Mouse (Mus musculus) heart, adult 9 months (tissue): Measurements from ENCODE around the gene Arhgap23.

Source experiments
- DNase-seq, 2 experiments: peaks; one replicate each; pipeline ENCODE4 v3.0.0; 2022; ENCODE audit warnings: low spot score in 2 of 2

Gene Arhgap23

DNA sequence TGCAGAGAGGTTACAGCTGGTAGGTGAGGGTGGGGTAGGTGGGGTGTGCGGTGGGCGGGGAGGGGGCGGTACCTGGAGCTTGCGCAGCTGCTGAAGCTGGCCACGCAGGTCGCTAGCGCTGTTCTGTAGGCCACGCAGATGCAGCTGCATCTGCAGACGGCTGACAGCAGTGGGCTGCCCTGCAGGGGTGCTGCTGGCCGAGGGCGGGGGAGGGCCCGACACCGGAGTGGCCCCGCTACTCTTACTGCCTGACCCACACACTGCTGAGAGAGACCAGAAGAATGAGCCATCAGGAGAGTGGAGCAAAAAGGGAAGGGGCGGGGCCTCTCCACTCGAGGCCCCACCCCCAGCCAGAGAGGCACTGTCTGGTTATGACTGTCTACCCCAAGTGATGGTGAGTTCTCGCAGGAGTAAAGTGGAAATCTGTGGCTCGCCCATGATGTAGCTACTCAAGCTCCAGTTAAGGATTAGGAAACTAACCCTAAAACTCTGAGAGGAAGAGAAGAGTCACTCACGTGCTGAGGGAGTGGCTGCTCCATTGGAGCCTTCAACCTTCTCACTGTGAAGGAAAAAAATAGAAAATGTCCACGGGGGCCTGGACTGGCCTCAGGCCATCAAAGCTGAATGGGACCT lies 117.7 kb downstream of the Arhgap23 start:
- no peak for DNase-seq

DNA sequence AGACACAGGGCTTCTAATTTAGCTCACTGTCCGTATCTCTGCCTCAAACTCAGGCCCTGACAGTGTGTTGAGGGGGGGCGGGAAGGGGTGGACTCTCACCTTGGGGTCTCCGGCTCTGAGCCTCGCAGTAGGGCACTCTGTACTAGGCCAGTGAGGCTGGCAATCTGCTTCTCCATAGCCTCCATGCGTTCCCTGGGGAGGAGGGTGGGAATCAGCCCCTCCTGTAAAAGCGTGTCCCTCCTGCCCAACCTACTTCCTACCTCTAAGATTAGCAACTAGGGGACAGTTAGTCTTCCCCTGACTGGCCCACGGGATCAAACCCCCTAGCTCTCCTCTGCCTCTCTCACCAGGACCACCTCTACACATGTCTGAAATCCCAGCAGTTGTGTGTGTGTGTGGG lies 118.3 kb downstream of the Arhgap23 start:
- no peak for DNase-seq

DNA sequence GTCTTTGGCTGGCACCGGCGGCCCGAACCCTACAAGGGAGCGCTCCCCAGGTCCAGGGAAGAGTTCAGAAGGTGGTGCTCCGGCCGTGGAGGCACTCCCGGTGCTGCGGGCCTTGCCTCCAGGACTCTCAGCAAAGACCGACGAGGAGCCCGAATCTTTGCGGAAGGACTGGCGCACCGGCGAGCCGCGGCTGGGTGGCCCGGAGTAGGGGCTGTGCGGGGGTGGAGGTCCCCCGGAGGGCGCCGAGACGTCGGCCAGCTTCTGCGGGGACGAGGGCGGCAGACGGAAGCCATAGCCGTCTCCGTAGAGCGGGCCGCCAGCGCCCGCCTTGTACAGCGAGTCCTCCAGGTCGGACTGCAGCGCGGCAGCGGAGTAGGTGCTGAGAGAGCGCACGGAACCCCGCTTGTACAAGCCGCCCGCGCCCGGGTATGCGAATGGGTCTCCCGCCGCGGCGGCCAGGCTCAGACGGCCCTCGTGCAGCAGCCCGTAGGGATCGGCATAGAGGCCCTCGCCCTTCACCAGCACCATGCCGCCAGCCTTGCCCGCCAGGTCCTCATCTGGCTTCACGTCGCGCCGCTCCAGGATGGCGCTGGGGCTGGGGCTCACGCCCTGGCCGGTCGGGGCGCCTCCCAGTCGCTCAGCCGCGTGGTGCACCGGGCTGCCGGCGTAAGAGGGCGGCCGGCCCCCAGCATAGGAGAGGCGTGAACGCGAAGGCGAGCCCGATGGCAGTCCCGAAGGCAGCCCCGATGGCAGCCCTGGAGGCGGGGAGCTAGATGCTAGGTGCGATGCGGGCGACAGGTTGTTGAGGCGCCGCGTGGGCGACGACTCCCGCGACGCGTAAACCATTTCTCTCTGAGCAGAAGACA lies 119.3 kb downstream of the Arhgap23 start:
- no peak for DNase-seq

DNA sequence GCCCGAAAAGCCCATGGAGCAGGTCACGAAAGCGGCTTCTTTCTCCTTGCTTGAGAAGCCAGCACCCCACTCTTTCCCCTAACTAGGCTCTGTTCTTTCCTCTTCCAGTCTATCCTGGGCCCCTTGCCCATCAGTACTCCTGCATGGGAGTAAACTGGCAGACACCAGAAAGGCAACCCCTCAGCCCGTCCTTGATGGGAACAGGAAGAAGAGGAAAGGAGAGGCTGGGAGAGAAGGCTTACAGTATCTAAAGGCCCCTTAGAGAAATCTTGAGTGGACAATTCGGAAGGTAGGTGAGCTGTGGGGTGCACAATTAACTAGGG lies 119.9 kb downstream of the Arhgap23 start:
- DNase-seq: no peak

DNA sequence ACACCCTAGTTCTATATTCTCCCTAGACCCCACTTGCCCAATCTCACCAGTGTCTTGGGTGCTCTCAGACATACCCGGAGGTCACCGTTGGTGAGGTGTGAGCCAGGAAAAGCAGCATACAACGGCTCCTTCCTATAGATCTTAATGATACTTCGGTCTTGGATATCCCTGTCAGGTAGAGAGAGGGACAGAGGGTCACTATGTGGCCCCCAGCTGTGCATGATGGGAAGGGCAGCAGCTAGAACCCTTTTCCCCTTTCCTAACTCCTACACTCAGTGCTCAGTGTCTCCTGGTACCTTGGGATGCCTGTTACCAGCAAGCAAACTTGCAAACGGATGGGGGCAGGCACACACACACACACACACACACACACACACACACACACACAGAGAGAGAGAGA lies 120.3 kb downstream of the Arhgap23 start:
- no peak for DNase-seq

DNA sequence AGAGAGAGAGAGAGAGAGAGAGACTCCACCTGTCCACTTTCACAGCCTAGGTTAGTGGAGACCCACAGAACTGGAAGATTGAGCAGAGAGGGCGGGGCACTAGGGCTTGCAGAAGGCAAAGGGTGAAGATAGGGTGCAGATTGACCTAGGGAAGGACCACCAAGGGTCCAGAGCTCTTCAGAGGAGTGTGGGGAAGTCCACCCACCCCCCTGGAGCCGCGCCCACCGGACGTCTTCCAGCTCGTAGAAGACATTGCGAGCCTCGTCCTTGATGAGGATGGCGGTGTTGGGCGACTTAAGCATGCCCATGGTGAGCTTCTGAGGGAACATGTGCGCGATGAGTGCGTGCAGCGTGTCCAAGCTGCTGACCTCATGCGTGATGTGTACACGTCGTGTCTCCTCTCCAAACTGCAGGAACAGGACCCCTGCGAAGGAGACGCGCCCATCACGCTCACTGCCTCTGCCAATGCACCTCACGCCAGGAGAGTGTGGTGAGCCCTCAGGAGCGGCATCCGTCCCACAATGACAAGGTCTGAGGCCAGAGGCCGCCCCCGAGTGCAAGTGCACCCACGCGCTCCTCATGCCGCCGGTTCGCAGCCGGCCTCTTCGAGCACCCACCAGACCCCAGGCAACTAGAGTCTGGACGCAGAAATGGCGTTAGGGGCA lies 120.9 kb downstream of the Arhgap23 start:
- no peak for DNase-seq

DNA sequence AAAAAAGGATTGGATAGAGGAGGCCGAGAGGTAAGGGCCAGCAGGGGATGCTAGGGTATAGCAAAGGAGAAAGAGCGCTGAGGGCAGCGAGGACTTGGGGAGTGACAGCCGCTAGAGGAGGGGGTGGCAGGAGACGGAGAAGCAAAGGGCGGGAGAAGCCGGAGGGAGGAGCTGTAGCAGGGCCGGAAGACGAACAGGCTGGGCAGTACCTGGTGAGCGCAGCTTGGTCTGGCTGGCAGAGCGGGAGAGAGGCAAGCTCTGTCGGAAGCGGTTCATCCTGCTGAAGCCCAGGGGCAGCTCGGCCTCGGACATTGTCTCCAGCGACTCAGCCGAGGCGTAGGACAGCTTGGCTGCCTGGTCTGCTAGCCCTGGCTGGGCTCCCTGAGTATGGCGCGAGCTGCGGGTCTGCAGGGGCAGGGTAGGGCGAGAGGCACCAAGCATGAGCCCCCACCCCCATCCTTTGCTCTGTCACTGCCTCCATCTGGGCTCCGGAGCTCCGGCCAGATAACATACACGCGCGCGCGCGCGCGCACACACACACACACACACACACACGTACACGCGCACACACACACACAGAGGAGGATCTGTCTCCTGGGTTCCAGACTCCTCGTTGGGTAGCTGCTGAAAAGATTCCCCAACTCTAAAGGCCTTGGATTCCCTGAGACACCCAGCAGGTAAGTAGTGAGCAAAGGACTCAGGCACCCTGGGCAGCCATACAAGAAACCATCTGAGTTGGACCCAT lies 121.7 kb downstream of the Arhgap23 start:
- DNase-seq: no peak

DNA sequence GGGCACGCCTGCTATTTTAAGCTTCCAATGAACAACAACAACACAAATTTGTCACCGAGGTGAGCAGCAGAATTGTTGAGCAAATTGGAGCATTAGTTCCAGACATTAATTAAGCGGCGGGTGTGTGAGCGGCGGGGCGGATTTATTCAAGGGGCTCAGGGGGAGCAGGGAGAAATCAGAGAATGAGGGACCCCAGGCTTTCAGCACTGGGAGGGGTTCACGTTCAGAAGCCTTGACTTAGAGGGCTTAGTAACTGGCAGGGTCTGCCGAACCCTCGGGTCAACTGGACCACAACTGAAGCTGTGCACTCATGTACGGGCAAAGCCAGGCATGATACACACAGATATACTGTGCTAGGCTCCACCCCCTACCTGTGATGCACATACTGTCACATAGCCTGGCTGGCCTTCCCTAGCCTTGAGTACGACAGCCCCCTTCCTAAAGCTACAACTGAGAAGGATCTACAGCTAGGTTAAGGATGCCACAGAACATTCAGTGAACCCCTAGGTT lies 122.3 kb downstream of the Arhgap23 start:
- no peak for DNase-seq

DNA sequence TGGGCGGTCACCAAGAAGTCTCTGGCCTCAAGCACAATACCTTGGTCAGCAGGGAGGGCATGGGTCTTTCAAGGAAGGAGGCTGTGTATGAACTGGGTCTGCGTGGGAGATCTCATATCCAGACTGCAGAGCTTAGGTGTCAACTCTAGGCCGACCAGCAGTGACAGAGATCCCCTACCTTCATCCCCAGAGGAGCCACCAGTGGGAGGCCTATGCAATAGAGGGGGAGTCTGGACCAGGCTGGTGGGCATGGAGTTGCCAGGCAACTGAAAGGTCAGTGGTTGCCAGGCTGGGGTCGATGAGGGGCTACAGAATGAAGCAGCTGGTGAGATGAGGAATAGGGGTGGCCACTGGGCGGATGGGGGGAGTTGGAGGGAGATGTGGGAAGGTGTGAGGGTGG lies 124.3 kb downstream of the Arhgap23 start:
- no peak for DNase-seq

DNA sequence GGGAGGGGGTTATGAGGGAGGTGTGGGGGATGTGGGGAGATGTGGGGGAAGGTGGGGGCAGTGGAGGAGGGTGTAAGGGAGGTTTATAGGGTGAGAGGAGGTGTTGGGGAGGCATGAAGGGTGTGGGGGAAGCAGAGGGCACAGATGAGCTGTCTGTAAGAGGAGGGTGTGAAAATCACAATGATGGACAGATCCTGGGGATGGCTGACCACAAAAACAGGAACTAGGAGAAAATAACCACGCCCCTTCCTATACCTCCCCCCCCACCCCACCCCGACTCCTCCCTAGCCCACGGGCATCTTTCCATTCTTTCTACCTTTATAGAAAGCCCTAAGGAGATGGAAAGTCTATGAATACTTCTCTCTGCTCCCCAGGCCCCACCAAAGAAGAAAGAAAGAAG lies 124.8 kb downstream of the Arhgap23 start:
- DNase-seq: no peak

DNA sequence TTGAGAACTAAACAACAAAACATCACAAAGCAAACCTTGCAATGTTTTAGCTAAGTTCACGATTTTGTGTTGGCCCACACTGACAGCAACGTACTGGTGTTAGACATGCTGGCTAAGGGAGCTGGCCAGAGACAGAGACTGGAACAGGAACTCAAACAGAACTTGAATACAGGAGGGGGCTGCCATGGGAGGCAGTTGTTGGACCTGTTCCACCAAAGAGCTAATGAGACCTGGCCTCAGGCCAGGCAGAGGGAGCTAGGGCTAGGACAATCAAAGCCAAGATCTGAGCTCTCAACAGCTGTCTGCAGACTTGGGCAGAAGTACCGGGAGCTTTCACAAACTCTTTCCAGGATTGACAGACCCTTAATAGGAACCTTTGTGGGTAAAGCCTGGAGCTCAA lies 125.3 kb downstream of the Arhgap23 start:
- no peak for DNase-seq

DNA sequence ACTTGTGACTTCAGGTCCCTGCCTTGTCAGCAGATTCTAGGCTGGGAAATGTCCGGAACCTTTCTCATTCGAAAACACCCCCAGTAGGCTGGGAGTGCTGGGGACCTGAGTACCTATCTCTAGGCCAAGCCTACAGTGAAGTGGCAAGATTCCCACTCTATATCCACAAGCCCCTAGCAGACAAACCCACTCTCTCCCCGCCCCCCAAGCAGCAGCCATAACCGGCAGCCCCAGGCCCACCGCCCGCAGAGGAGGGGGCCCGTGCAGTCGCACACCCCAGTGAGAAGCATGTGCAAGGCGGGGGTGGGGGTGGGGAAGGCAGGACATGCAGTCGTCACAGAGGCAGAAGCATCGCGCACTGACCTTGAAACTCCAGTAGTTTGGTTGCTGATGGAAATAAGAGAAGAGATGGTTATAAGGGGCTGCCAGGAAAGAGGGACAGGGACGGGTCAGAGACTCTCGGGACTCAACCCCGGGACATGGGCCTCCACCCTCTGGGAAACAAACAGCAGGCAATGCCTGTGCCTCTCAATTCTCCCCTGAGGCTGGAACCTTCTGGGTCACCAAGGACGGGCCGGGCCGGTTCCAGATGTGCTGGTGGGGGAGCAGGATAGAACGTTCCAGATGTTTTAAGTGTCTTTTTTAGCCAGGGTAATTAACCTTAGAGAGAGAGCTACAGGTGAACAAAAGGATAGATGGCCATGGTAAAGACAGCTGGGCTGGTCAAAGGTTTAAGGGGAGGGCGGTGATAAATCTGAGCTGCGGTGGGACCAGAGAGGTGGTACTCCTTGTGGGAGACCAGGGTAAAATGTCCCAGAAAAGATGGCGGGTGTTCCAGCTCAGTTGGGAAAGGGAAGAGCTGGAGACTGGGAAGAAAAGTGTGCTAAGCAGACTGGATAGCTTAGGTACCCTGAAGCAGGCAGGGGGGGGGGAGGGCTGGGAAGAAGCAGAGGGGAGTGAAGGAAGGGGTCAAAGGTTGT lies 127.1 kb downstream of the Arhgap23 start:
- no peak for DNase-seq

DNA sequence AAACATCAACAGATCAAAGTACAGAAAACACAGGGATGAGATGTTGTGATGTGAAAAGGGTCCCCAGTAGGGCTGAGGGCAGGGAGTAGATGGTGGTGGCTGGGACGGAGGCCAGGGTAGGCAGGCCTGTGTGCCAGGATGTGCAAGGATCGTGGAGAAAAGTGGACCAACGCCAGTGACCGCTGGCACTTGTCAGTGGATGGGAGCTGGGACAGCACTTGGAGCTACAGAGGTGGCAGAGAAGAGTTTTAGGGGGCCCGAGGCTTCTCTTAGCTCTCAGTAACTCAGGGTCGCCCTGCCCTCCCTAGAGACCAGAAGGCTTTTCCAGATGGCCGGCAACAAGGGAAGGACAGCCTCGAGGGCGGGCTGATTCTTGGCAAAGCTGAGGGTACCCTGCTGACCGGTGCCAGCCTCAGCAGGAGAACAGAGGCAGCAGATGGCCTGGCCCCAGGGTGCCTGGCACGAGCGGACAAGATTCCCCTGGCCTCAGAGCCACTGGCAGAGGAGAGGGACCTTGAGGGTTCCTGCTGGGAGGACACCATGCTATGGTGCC lies 127.9 kb downstream of the Arhgap23 start:
- DNase-seq: peak in 1 of 2 experiments; percentile 33

DNA sequence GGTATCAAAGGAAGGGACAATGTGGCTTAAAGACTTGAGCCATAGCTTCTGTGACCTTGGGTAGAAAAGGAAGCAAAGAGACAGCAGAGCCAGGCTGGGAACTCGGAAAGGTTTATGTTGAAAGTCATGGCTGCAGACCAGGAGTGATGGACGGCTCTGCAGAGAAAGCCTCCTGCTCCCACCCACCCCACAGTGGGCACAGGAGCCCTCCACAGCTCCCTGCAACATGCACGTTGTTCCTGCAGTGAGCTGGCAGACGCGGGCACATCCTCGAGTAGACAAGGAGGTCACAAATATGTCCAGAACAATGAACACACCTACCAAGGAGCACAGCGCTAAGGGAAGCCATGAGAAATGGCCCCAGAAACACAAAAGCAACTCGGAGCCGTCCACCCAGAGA lies 128.6 kb downstream of the Arhgap23 start:
- DNase-seq: no peak

DNA sequence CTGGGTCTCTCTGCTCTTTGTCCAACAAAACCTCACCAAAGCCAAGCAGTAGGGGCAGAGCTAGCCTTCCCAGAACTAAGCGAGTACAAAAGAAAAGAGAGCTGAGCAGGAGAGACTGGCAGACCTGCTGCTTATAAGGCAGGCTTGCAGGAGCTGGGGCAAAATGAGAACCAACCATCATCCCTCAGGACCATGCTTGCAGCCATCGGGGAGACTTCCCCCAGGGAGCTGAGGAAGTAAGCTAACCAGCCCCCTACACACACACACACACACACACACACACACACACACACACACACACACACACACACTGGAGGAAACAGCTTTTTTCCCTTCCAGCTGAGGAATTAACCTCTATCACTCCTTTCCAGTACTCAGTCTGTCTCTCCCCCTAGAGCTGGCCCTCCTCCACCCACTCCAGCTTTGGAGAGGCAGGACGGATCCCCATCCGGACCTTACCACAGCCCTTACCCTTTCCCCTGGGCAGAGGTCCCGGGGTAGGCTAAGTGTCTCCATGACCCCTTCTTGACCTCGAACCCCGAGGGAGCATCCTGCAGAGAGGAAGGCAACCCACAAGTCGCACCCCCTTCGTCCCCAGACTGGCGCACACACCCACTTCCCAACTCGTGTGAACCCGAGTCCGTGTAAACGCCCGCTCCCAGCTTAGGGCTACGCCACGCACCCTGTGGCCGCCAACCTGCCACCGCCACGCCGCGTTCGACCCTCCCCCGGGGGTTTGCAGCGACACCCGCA lies 130.7 kb downstream of the Arhgap23 start:
- no peak for DNase-seq

DNA sequence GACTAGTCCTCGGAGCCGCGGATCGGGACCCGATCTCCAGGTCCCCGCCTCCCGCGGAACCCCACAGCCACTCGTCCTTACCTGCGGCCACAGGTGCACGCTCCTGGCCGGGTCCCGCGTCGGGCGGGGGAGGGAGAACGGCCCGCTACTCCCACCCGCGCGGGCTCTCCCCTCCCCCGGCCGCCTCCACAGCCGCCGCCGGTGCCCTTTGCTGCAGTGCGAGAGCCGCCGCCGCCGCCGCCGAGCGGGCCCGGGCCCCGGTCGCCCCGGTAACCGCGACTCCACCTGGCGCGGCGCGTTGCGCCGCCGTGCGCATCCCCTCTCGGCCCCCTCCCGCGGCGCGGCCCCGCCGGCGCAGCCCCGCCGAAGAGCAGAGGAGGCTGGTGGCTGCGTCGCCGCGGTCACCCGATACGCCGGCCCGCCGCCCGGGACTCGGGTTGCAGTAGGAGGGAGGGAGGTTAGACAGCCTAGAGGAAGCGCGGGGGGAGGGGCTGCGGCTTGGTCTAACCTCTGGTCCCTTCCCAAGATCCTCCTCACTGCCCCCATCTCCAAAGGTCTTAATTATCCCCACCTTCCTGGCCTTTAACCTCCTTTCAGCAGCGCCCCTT lies 131.6 kb downstream of the Arhgap23 start:
- no peak for DNase-seq

DNA sequence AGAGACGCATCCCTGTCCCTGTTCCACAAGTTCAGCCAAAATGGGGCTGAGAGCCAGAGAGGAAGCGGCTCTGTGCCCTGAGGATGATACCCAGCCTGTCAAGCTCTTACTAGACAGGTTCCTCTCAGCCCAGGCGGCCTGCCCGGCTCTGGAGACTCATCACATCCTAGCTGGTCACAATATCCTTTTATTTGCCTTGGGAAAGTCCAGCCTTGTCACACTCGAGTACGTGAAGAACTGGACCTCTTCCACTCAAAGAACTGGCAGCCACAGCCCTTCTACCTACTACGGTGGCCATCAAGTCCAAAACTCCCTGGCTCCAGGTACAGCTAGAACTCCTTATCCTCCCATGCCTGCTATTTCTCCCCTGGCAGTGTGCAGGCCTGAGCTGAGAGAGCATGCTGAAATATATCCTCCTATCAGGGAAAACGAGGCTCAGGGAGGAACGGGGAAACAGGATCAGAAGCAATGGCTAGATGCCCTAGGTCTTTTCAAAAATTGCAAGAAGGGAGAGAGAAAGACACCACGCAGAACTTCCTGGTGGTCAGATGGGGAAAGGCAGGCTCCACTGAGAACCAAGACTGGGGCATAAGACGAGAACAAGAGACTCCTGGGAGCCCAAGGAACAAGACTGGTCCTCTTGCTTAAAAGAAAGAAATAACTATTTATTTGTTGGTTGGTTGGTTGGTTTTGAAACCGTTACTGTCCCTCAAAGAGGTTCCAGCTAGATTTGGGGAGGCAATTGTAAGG lies 132.8 kb downstream of the Arhgap23 start:
- DNase-seq: no peak

DNA sequence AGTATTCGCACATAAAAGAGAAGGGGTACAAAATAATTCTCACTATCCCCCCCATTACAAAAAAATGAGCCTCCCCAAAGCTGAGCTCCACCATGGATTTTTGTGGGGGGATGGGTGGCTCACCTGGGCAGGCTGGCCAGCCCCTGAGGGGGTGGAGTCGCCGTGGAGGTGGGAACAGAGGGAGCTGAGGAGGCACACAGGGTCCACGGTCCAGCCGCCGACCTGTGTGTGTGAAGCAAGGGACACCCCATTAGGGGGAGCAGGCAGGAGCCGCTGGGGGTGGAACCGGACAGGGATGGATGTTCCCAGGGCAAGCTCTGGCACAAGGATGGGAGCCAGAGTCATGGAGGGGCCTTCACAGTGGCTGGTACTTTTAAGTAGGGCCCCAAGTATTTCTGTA lies 133.4 kb downstream of the Arhgap23 start:
- DNase-seq: no peak
